In genomic region chr1:94081191-94081590, GRCm38 (mm10) we compare ENCODE assay signal across 13 mouse cellular contexts. TPM values are rescaled to one million over a fixed set of nuclear protein-coding genes. Genes with fewer than 3 reads are reported as not detected.
DNase-seq lines count a peak whose midpoint lies in the region; ATAC-seq and TF ChIP-seq lines count a peak whose summit lies in the region.
"Had no signal": no experiment of that assay in that cellular context is flagged by ENCODE, and none has a peak within 500 bp of the region (broad histone marks: within the 10 kb centered on the region; RNA-seq: fewer than 3 reads in every experiment).

No protein-coding gene starts in this region.

- H3K9me3 ChIP-seq in heart, embryonic 15.5 days (replicated peaks) = no peaks in the 10 kb centered on the region
- no peaks in the 10 kb centered on the region for H3K9me3 ChIP-seq in midbrain, embryonic 14.5 days (ENCODE audit: control insufficient read depth, low read length)
- no peaks in the 10 kb centered on the region for H3K9me3 ChIP-seq in midbrain, embryonic 10.5 days (replicated peaks)
- no peaks in the 10 kb centered on the region for H3K9me3 ChIP-seq in forebrain, postnatal 0 days (ENCODE audit: low read length)
- no peaks in the 10 kb centered on the region for H3K9me3 ChIP-seq in neural tube, embryonic 15.5 days (replicated peaks)

- H3K4me3 ChIP-seq in heart, embryonic 15.5 days = peak overlapping the region; percentile 17; the same call in 1 of the 2 replicates
- H3K4me3 ChIP-seq in midbrain, embryonic 14.5 days (replicated peaks; ENCODE audit: low read depth, low read length) = no peak overlapping the region
- H3K4me3 ChIP-seq in midbrain, embryonic 10.5 days = no peak overlapping the region
- no peak overlapping the region for H3K4me3 ChIP-seq in forebrain, postnatal 0 days (ENCODE audit: low read depth, low read length)
- no peak overlapping the region for H3K4me3 ChIP-seq in neural tube, embryonic 15.5 days (replicated peaks)

- H3K9ac ChIP-seq in heart, embryonic 15.5 days = no peak overlapping the region
- H3K9ac ChIP-seq in midbrain, embryonic 14.5 days (replicated peaks; ENCODE audit: low read length) = no peak overlapping the region
- no peak overlapping the region for H3K9ac ChIP-seq in forebrain, postnatal 0 days
- H3K9ac ChIP-seq in neural tube, embryonic 15.5 days (replicated peaks) = no peak overlapping the region

- ATAC-seq in heart, embryonic 15.5 days (replicated peaks; ENCODE audit: insufficient number of reproducible peaks, insufficient read depth, low FRiP score, low read depth) = no peak
- peak; percentile 19; the same call in 1 of the 2 replicates for ATAC-seq in midbrain, embryonic 14.5 days (ENCODE audit: low FRiP score, low TSS enrichment)
- ATAC-seq in forebrain, postnatal 0 days = no peak
- no peak for ATAC-seq in neural tube, embryonic 15.5 days (ENCODE audit: low FRiP score)
- ATAC-seq: inflammation-experienced regulatory T-cells, adult 6 months had no signal

- TF ChIP-seq CTCF in forebrain, postnatal 0 days (IDR thresholded peaks at IDR 0.05; ENCODE audit: low read depth) = no peak

- 49% methylated on average over 11 of the region's 11 CpGs for WGBS in heart, embryonic 15.5 days
- 68% methylated on average over 11 of the region's 11 CpGs for WGBS in midbrain, embryonic 14.5 days
- WGBS in midbrain, embryonic 10.5 days = 62% methylated on average over 11 of the region's 11 CpGs
- WGBS in forebrain, postnatal 0 days = 64% methylated on average over 11 of the region's 11 CpGs
- 68% methylated on average over 11 of the region's 11 CpGs for WGBS in neural tube, embryonic 15.5 days

- H3K4me1 ChIP-seq in heart, embryonic 15.5 days (replicated peaks) = peaks cover 2% of the 10 kb centered on the region; the same call in 1 of the 2 replicates
- H3K4me1 ChIP-seq in midbrain, embryonic 14.5 days (ENCODE audit: control insufficient read depth, insufficient read depth, low read length) = no peaks in the 10 kb centered on the region
- H3K4me1 ChIP-seq in midbrain, embryonic 10.5 days = no peaks in the 10 kb centered on the region
- H3K4me1 ChIP-seq in forebrain, postnatal 0 days (ENCODE audit: insufficient read depth) = no peaks in the 10 kb centered on the region
- H3K4me1 ChIP-seq in neural tube, embryonic 15.5 days = no peaks in the 10 kb centered on the region

- no peak overlapping the region for H3K27ac ChIP-seq in heart, embryonic 15.5 days
- H3K27ac ChIP-seq in midbrain, embryonic 14.5 days (replicated peaks; ENCODE audit: low read depth, low read length) = no peak overlapping the region
- no peak overlapping the region for H3K27ac ChIP-seq in midbrain, embryonic 10.5 days (replicated peaks)
- no peak overlapping the region for H3K27ac ChIP-seq in forebrain, postnatal 0 days (ENCODE audit: low read depth, low read length)
- H3K27ac ChIP-seq in neural tube, embryonic 15.5 days (replicated peaks) = no peak overlapping the region

- H3K27me3 ChIP-seq in heart, embryonic 15.5 days = 0 out of 2 replicates have a peak, but pooled peaks cover 5% of the 10 kb centered on the region
- H3K27me3 ChIP-seq in midbrain, embryonic 14.5 days (ENCODE audit: control insufficient read depth, insufficient read depth, low read length) = no peaks in the 10 kb centered on the region
- H3K27me3 ChIP-seq in midbrain, embryonic 10.5 days (ENCODE audit: low read depth, poor library complexity, severe bottlenecking) = peaks cover 8% of the 10 kb centered on the region; the same call in 1 of the 2 replicates
- H3K27me3 ChIP-seq in forebrain, postnatal 0 days (ENCODE audit: insufficient read depth, low read length) = no peaks in the 10 kb centered on the region
- no peaks in the 10 kb centered on the region for H3K27me3 ChIP-seq in neural tube, embryonic 15.5 days (replicated peaks)

- H3K36me3 ChIP-seq in heart, embryonic 15.5 days = no peaks in the 10 kb centered on the region
- no peaks in the 10 kb centered on the region for H3K36me3 ChIP-seq in midbrain, embryonic 14.5 days (ENCODE audit: control insufficient read depth, insufficient read depth, low read length)
- H3K36me3 ChIP-seq in midbrain, embryonic 10.5 days = no peaks in the 10 kb centered on the region
- H3K36me3 ChIP-seq in forebrain, postnatal 0 days (ENCODE audit: insufficient read depth) = no peaks in the 10 kb centered on the region
- no peaks in the 10 kb centered on the region for H3K36me3 ChIP-seq in neural tube, embryonic 15.5 days

- H3K4me2 ChIP-seq in heart, embryonic 15.5 days = peak overlapping the region; percentile 48
- H3K4me2 ChIP-seq in midbrain, embryonic 14.5 days (ENCODE audit: low read length) = no peak overlapping the region
- 0 out of 2 replicates have a peak overlapping the region, but pooled peaks have one; percentile 15 for H3K4me2 ChIP-seq in forebrain, postnatal 0 days (ENCODE audit: low read depth)
- peak overlapping the region; percentile 38 for H3K4me2 ChIP-seq in neural tube, embryonic 15.5 days

- DNase-seq in heart, adult 8-10 months (ENCODE audit: low spot score) = no peak
- DNase-seq in midbrain, embryonic 14.5 days = no peak
- no peak for DNase-seq in midbrain, embryonic 10.5 days (ENCODE audit: low spot score)
- DNase-seq in forebrain, postnatal 0 days = no peak
- DNase-seq in spleen, postnatal 36 days (ENCODE audit: low spot score in 2 of 2) = no peak
- DNase-seq in cerebellum, adult 9-10 months = no peak
- DNase-seq: embryo, embryonic 11 days; lung, postnatal 4 days; right cerebral cortex, postnatal 4 days had no signal

RNA-seq across cellular contexts. Expression of gene Pdcd1, which starts 28.8 kb away (rescaled TPM):
- 0.37 and 1.7 TPM in 2 replicates for polyA plus RNA-seq in heart, embryonic 15.5 days (2015; fragmentation: Nextera tagmentation; extraction: Ambion mirVana)
- total RNA-seq in heart, adult 8-10 months (2022) = not detected
- 0.14 TPM in 1 of 2 replicates, not detected in the other for polyA plus RNA-seq in midbrain, embryonic 14.5 days (2014; fragmentation: Nextera tagmentation; extraction: Ambion mirVana)
- polyA plus RNA-seq in midbrain, embryonic 10.5 days (2016; fragmentation: Nextera tagmentation; extraction: Ambion mirVana) = 0.14 TPM in 1 of 2 replicates, not detected in the other
- 0.08 TPM in 1 of 2 replicates, not detected in the other for total RNA-seq in forebrain, postnatal 0 days (2014; rRNA removed)
- polyA plus RNA-seq in forebrain, postnatal 0 days (2015; fragmentation: Nextera tagmentation; extraction: Ambion mirVana) = not detected in 2 replicates
- polyA plus RNA-seq in neural tube, embryonic 15.5 days (2015; fragmentation: Nextera tagmentation; extraction: Ambion mirVana) = 2.1 TPM in 1 of 2 replicates, not detected in the other
- polyA plus RNA-seq: neural tube, embryonic 14.5 days had no signal
